Mouse (Mus musculus): ENCODE results near the gene Spats2. TPM values are rescaled to one million over a fixed set of nuclear protein-coding genes. Genes with fewer than 3 reads are reported as not detected.
"Not testable (repeated sequence)": the region's sequence is repeated elsewhere in the genome, so short reads cannot be mapped to it uniquely, and the experiment has no call there.

Spats2 gene
- total RNA-seq, 2 experiments from 2014 or later: 0.61 TPM; not detected in 1

DNA sequence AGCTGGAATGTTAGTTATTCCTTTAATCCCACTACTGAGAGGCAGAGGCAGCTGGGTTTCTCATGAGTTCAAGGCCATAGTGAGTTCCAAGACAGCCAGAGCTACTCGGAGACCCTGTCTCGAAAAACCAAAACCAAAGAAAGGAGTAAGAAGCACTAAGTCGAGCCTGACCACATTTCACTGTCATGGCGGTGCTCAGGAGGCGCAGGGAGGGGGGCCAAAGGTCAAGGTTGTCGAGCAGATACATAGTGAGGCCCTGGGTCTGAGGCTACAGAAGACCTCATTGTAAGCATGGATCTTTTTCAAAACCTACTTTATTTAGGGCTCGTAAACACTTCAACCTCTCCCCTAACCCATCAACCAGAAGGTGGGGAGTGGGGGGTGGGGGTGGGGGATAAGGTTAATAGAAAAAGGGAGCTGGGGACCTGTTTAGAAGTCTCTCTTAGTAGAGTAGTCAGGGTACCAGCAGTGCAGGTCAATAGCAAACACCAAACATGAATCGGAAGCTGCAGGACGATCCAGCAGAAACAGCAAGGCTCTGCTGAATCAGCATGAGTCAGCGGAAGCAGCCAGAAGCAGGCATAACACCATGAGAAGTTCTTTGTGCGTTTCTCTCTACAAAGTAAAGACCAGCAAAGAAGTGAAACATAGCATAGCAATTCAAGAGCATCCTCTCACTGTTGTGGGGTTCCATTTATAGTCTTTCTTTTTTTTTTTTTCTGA lies 90.2 kb downstream of the Spats2 start:
- ATAC-seq (replicated peaks; ENCODE audit: low FRiP score, low TSS enrichment, poor library complexity, severe bottlenecking): no peak

DNA sequence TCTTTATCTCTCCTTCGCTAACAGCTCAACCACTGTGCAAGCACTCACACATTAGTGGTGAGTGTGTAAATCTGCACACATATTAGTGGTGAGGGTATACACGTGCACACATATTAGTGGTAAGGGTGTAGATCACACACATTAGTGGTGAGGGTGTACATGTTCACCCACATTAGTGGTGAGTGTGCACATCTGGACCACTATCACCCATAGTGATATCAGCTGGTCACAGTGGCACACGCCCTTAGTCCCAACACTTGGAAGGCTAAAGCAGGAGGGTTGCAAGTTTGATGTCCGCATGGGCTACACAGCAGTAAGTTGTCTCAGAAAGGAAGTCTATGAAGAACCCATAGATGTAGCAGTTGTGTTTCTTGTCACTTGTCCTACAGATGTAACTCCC lies 91.9 kb downstream of the Spats2 start:
- ATAC-seq (replicated peaks; ENCODE audit: low FRiP score, low TSS enrichment, poor library complexity, severe bottlenecking): no peak

- no peak for ATAC-seq (replicated peaks; ENCODE audit: low FRiP score, low TSS enrichment, poor library complexity, severe bottlenecking)
These were observed 95.7 kb downstream of the Spats2 start for GRCm38 (mm10) chr15:99221315-99221952.

GRCm38 (mm10) chr15:99222794-99223584 lies 97.3 kb downstream of the Spats2 start:
- ATAC-seq (replicated peaks; ENCODE audit: low FRiP score, low TSS enrichment, poor library complexity, severe bottlenecking): no peak; the same call in 1 of the 2 replicates

- ATAC-seq (replicated peaks; ENCODE audit: low FRiP score, low TSS enrichment, poor library complexity, severe bottlenecking): peak; percentile 32; the same call in 1 of the 2 replicates
These were observed 98.0 kb downstream of the Spats2 start for GRCm38 (mm10) chr15:99223585-99224207.

- ATAC-seq (replicated peaks; ENCODE audit: low FRiP score, low TSS enrichment, poor library complexity, severe bottlenecking): no peak
These were observed 98.6 kb downstream of the Spats2 start, which contains the start of gene Kcnh3 for GRCm38 (mm10) chr15:99224208-99224911. Kcnh3 (plus strand) TSS chr15:99224861.

DNA sequence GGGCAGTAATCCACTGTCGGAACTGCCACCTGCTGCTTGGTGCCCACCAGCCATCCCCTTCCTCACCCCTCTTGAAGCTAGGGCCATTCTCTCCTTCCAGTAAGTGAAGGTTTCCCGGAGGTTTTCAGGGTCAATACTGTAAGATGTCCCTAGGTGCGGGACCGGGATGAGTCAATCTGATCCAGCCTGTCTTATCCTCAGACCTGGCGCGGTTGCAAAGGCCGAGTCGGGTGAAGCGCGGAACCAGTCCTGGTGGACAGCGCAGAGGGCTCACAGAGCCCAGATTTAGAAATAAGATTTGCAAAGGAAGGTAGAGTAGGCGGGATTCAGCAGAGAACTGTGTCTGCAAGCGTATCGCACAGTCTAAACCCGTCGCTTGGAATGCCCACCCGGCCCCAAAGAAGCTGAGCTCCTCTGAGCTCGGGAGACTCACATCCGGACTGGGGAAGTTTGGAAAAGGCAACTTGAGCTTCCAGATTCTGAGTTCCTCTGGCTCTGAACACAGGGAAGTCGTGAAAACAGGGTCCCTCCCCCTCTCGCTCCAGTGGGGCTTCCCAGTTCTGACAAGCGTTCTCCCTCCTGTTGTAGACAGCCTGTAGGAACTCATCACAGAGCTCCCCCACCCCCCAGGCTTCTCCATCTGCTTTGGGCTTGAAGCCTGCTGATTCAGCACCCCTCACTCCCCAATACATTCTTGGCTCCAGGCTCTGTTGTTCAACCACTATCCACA lies 99.5 kb downstream of the Spats2 start:
- no peak for ATAC-seq (replicated peaks; ENCODE audit: low FRiP score, low TSS enrichment, poor library complexity, severe bottlenecking)

DNA sequence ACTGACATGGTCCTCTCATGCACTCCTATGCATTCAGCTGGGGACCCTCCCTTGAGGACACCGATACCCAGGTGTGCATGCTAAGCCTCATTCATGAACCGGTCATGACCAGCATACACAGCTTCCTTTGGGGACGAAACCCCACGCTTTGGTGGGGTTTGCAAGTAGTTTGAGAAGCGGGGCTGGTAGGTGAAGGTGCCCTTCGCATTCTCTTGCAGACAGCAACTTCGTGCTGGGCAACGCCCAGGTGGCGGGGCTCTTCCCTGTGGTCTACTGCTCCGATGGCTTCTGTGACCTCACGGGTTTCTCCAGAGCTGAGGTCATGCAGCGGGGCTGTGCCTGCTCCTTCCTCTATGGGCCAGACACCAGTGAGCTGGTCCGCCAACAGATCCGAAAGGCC lies 100.4 kb downstream of the Spats2 start:
- ATAC-seq (replicated peaks; ENCODE audit: low FRiP score, low TSS enrichment, poor library complexity, severe bottlenecking): no peak

- ATAC-seq (replicated peaks; ENCODE audit: low FRiP score, low TSS enrichment, poor library complexity, severe bottlenecking): no peak
These were observed 106.3 kb downstream of the Spats2 start for GRCm38 (mm10) chr15:99231998-99232397.

GRCm38 (mm10) chr15:99233719-99234118 lies 108.0 kb downstream of the Spats2 start:
- ATAC-seq (replicated peaks; ENCODE audit: low FRiP score, low TSS enrichment, poor library complexity, severe bottlenecking): no peak

- no peak for ATAC-seq (replicated peaks; ENCODE audit: low FRiP score, low TSS enrichment, poor library complexity, severe bottlenecking)
These were observed 108.8 kb downstream of the Spats2 start for GRCm38 (mm10) chr15:99234326-99235010.

DNA sequence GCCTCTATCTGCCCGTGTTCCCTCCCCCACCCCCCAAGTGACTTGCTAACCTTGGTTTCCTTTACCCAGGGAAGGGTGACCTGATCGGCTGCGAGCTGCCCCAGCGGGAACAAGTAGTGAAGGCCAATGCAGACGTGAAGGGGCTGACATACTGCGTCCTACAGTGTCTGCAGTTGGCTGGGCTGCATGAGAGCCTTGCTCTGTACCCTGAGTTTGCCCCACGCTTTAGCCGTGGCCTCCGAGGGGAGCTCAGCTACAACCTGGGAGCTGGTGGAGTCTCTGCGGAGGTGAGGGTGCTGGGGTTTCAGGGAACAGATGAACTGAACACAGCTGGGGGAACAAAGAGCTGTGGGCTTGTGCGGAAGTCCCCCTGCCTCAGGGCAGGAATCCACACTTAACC lies 112.3 kb downstream of the Spats2 start:
- no peak for ATAC-seq (replicated peaks; ENCODE audit: low FRiP score, low TSS enrichment, poor library complexity, severe bottlenecking)

- ATAC-seq (replicated peaks; ENCODE audit: low FRiP score, low TSS enrichment, poor library complexity, severe bottlenecking): no peak
These were observed 114.4 kb downstream of the Spats2 start for GRCm38 (mm10) chr15:99240129-99240528.

DNA sequence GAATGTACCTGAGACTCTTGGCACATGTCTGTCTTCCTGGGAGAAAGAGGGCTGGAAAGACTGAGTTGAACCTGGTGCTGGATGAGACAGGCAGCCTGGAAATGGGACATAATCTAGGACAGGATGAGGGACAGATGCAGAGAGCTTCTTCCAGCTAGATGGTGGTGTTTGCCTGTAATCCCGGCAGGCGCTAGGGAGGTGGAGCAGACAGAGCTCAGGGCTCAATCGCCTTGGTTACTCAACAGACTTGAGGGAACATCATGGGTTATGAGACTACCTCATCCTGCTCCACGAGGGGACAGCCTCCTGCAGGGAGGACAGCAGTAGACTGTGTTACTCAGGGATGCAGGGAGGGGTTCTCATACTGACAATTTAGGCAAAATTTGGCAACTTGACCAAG lies 115.5 kb downstream of the Spats2 start:
- ATAC-seq (replicated peaks; ENCODE audit: low FRiP score, low TSS enrichment, poor library complexity, severe bottlenecking): no peak

DNA sequence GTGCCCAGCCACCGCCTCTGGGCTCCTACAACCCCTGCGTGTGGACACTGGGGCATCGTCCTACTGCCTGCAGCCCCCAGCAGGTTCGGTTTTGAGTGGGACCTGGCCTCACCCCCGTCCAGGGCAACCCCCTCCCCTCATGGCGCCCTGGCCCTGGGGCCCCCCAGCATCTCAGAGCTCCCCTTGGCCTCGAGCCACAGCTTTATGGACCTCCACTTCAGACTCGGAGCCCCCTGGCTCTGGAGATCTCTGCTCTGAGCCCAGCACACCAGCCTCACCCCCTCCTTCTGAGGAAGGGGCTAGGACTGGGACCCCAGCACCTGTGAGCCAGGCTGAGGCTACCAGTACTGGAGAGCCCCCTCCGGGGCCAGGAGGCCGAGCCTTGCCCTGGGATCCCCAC lies 116.3 kb downstream of the Spats2 start:
- ATAC-seq (replicated peaks; ENCODE audit: low FRiP score, low TSS enrichment, poor library complexity, severe bottlenecking): no peak

DNA sequence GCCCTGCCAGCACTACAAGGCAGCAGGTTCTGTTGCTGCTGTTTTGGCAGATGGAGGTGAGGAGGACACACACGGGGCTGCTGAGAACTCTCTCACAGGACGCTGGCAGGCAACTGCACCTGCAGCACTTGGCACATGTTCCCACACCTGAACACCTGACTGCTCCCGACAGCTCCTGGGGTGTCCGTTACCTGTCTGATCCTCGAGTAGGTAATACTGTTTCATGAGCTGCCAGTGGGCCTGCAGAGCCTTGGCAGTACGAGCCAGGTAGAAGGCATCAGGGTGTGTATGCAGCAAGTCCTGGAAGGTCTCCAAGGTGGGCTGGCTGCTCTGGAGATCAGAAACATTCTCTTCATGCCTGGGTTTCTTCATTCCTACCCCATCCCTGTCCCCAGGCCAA lies 121.0 kb downstream of the Spats2 start:
- ATAC-seq (replicated peaks; ENCODE audit: low FRiP score, low TSS enrichment, poor library complexity, severe bottlenecking): not testable (repeated sequence)

- no peak for ATAC-seq (replicated peaks; ENCODE audit: low FRiP score, low TSS enrichment, poor library complexity, severe bottlenecking)
These were observed 123.3 kb downstream of the Spats2 start for GRCm38 (mm10) chr15:99248972-99249371.

- ATAC-seq (replicated peaks; ENCODE audit: low FRiP score, low TSS enrichment, poor library complexity, severe bottlenecking): no peak
These were observed 124.2 kb downstream of the Spats2 start for GRCm38 (mm10) chr15:99249938-99250337.

Data from megakaryocyte-erythroid progenitor cell, adult 5-6 weeks (primary cell).